Mouse (Mus musculus) MEL (cell line): ENCODE results near the gene Fam129a. TPM values are rescaled to one million over a fixed set of nuclear protein-coding genes. Genes with fewer than 3 reads are reported as not detected.

ENCODE experiments used
- DNase-seq: peaks from one replicate; pipeline ENCODE4 v3.0.0; 2011; ENCODE audit warnings: low read depth, low spot score
- H3K27ac ChIP-seq: 2 replicates; pipeline ENCODE4 v1.5.1; 2012; ENCODE audit warnings: low read depth, mild to moderate bottlenecking, control low read depth, low read length, moderate library complexity; ENCODE audit not compliant: control insufficient read depth
- H3K27me3 ChIP-seq, 2 experiments: fragments of 150-350 bp in 1 of 2; sonication (generic) in 1 of 2; 2 replicates each; pipeline ENCODE4 v1.6.1; 2012; ENCODE audit warnings: low read length in 2 of 2, mild to moderate bottlenecking in 2 of 2, improper control_type of control experiment in 1 of 2, moderate library complexity in 1 of 2; ENCODE audit not compliant: insufficient read depth in 2 of 2, control insufficient read depth in 1 of 2
- H3K36me3 ChIP-seq, 2 experiments: 2 replicates each; pipeline ENCODE4 v1.6.1; 2012 to 2014; ENCODE audit warnings: low read length in 2 of 2, improper control_type of control experiment in 1 of 2, inconsistent platforms in 1 of 2, mild to moderate bottlenecking in 1 of 2; ENCODE audit not compliant: insufficient read depth in 2 of 2, control insufficient read depth in 1 of 2
- H3K4me1 ChIP-seq, 2 experiments: fragments of 150-350 bp in 1 of 2; sonication (generic) in 1 of 2; 2 replicates each; pipeline ENCODE4 v1.6.1; 2012; ENCODE audit warnings: low read length in 2 of 2, improper control_type of control experiment in 1 of 2, mild to moderate bottlenecking in 1 of 2; ENCODE audit not compliant: insufficient read depth in 2 of 2, control insufficient read depth in 1 of 2
- H3K4me3 ChIP-seq, 2 experiments: fragments of 150-350 bp in 1 of 2; sonication (generic) in 1 of 2; 2 replicates each; pipeline ENCODE4 v1.5.1; 2012; ENCODE audit warnings: low read depth in 2 of 2, low read length in 2 of 2, mild to moderate bottlenecking in 2 of 2, moderate library complexity in 2 of 2, control low read depth in 1 of 2, improper control_type of control experiment in 1 of 2; ENCODE audit not compliant: control insufficient read depth in 1 of 2, insufficient read depth in 1 of 2
- H3K79me2 ChIP-seq: 2 replicates; pipeline ENCODE4 v1.6.1; 2012; ENCODE audit warnings: mild to moderate bottlenecking, low read length, moderate library complexity; ENCODE audit not compliant: control insufficient read depth, poor library complexity, insufficient read depth
- H3K9ac ChIP-seq: 2 replicates; pipeline ENCODE4 v1.6.1; 2012; ENCODE audit warnings: low read depth, mild to moderate bottlenecking, control low read depth, low read length, moderate library complexity; ENCODE audit not compliant: control insufficient read depth, poor library complexity, severe bottlenecking
- H3K9me3 ChIP-seq: fragments of 150-350 bp; sonication (generic); replicated peaks from 2 replicates; pipeline ENCODE4 v1.6.1; 2012; ENCODE audit warnings: mild to moderate bottlenecking, low read length, improper control_type of control experiment, moderate library complexity; ENCODE audit not compliant: insufficient read depth
- CHD1 ChIP-seq: IDR thresholded peaks from 2 replicates; pipeline ENCODE4 v1.6.1; 2012; ENCODE audit warnings: low read depth, mild to moderate bottlenecking, inconsistent platforms, low read length, improper control_type of control experiment
- CHD2 ChIP-seq: IDR thresholded peaks from 2 replicates; pipeline ENCODE4 v1.6.1; 2011; ENCODE audit warnings: low read length, improper control_type of control experiment
- E2F4 ChIP-seq: IDR thresholded peaks from 2 replicates; pipeline ENCODE4 v1.6.1; 2011; ENCODE audit warnings: low read depth, low read length, improper control_type of control experiment, borderline replicate concordance
- EP300 ChIP-seq, 2 experiments: IDR thresholded peaks; 2 replicates each; pipeline ENCODE4 v1.6.1; 2011; ENCODE audit warnings: improper control_type of control experiment in 2 of 2, low read length in 2 of 2, low read depth in 1 of 2, mild to moderate bottlenecking in 1 of 2
- ETS1 ChIP-seq: IDR thresholded peaks from 2 replicates; pipeline ENCODE4 v1.6.1; 2012; ENCODE audit warnings: low read depth, mild to moderate bottlenecking, inconsistent platforms, low read length, improper control_type of control experiment, moderate library complexity
- GATA1 ChIP-seq: IDR thresholded peaks from 2 replicates; pipeline ENCODE4 v1.6.1; 2011; ENCODE audit warnings: low read depth, low read length, improper control_type of control experiment
- MAFK ChIP-seq: IDR thresholded peaks from 2 replicates; pipeline ENCODE4 v1.6.1; 2011; ENCODE audit warnings: low read depth, mild to moderate bottlenecking, low read length, improper control_type of control experiment, borderline replicate concordance
- MAX ChIP-seq: IDR thresholded peaks from 2 replicates; pipeline ENCODE4 v1.6.1; 2011; ENCODE audit warnings: low read length, improper control_type of control experiment
- POLR2A ChIP-seq, 2 experiments: IDR thresholded peaks; 2 replicates each; pipeline ENCODE4 v1.6.1; 2011 to 2012; ENCODE audit warnings: low read length in 2 of 2, mild to moderate bottlenecking in 2 of 2, control low read depth in 1 of 2, improper control_type of control experiment in 1 of 2, low read depth in 1 of 2, moderate library complexity in 1 of 2; ENCODE audit not compliant: control insufficient read depth in 1 of 2, insufficient read depth in 1 of 2, poor library complexity in 1 of 2
- POLR2AphosphoS5 ChIP-seq: IDR thresholded peaks from 2 replicates; pipeline ENCODE4 v1.6.1; 2012; ENCODE audit warnings: low read depth, borderline replicate concordance, mild to moderate bottlenecking, inconsistent platforms, low read length, moderate library complexity, mixed read lengths
- SMC3 ChIP-seq: IDR thresholded peaks from 2 replicates; pipeline ENCODE4 v1.6.1; 2011; ENCODE audit warnings: low read depth, low read length, improper control_type of control experiment
- TBP ChIP-seq: IDR thresholded peaks from 2 replicates; pipeline ENCODE4 v1.8.0; 2011; ENCODE audit warnings: low read depth, low read length, improper control_type of control experiment
- TCF12 ChIP-seq: IDR thresholded peaks from 2 replicates; pipeline ENCODE4 v1.6.1; 2014; ENCODE audit warnings: low read depth, mild to moderate bottlenecking, inconsistent platforms, low read length, improper control_type of control experiment, moderate library complexity
- UBTF ChIP-seq: IDR thresholded peaks from 2 replicates; pipeline ENCODE4 v1.6.1; 2012; ENCODE audit warnings: low read depth, mild to moderate bottlenecking, inconsistent platforms, low read length, improper control_type of control experiment, moderate library complexity, borderline replicate concordance; ENCODE audit not compliant: insufficient read depth
- USF2 ChIP-seq, 2 experiments: IDR thresholded peaks; 2 replicates each; pipeline ENCODE4 v1.6.1; 2011 to 2012; ENCODE audit warnings: improper control_type of control experiment in 2 of 2, low read length in 2 of 2, borderline replicate concordance in 1 of 2, inconsistent platforms in 1 of 2, low read depth in 1 of 2, mild to moderate bottlenecking in 1 of 2; ENCODE audit not compliant: insufficient read depth in 1 of 2
- ZKSCAN1 ChIP-seq: IDR thresholded peaks from 2 replicates; pipeline ENCODE4 v1.6.1; 2012; ENCODE audit warnings: low read depth, mild to moderate bottlenecking, inconsistent platforms, low read length, improper control_type of control experiment, moderate library complexity
- ZNF384 ChIP-seq: IDR thresholded peaks from 2 replicates; pipeline ENCODE4 v1.6.1; 2012; ENCODE audit warnings: low read depth, mild to moderate bottlenecking, inconsistent platforms, low read length, improper control_type of control experiment
- polyA plus RNA-seq, 2 experiments: library from polyadenylated mRNA; stranded (reverse) in 1 of 2; unstranded in 1 of 2; fragments of >175 nt in 1 of 2; fragments of >200 nt in 1 of 2; gene quantifications; 2 replicates each; pipeline versions ENCODE4 v1.2.1 to v1.2.4; 2012; ENCODE audit warnings: low replicate concordance in 2 of 2, low read depth in 1 of 2; ENCODE audit not compliant: insufficient read length in 2 of 2, insufficient read depth in 1 of 2, missing spikeins in 1 of 2
- total RNA-seq: library from RNA; depleted of rRNA; stranded (reverse); fragments of 300-350 nt; gene quantifications from 2 replicates; pipeline ENCODE4 v1.2.3, GENCODE M21; 2012

Fam129a gene
- total and polyA plus RNA-seq, 3 experiments = 3.1 to 67.5 (median 8.8) TPM

GRCm38 (mm10) chr1:151631061-151631460, 60.1 kb downstream of the Fam129a start:
- TF ChIP-seq ETS1 (no peak), MAFK (no peak), TCF12 (no peak), SMC3 (no peak), GATA1 (no peak), UBTF (no peak), POLR2A (IDR thresholded peaks at IDR 0.05; ENCODE audit: control insufficient read depth in 1 of 2, insufficient read depth in 1 of 2, low read depth in 1 of 2, low read length in 2 of 2, poor library complexity in 1 of 2) (no peak), POLR2AphosphoS5 (no peak), TBP (no peak), E2F4 (no peak), ZKSCAN1 (no peak), USF2 (IDR thresholded peaks at IDR 0.05; ENCODE audit: borderline replicate concordance in 1 of 2, insufficient read depth in 1 of 2, low read depth in 1 of 2, low read length in 2 of 2) (no peak), ZNF384 (no peak), MAX (no peak), CHD1 (no peak), CHD2 (no peak)
- TF ChIP-seq, all 39 proteins: peak for 0
- Histone ChIP-seq H3K9ac (no peak overlapping the region), H3K4me1 (peaks cover 4 to 6% of the 10 kb centered on the region in 2 experiments), H3K4me3 (no peak overlapping the region), H3K27ac (no peak overlapping the region), H3K9me3 (no peaks in the 10 kb centered on the region), H3K79me2 (no peaks in the 10 kb centered on the region), H3K27me3 (no peaks in the 10 kb centered on the region), H3K36me3 (peaks cover 0 to 9% of the 10 kb centered on the region in 2 experiments; a peak in 3 of 4 replicates)
- DNase-seq = no peak

GRCm38 (mm10) chr1:151631703-151632294, 60.8 kb downstream of the Fam129a start:
- peaks cover 0 to 9% of the 10 kb centered on the region in 2 experiments; a peak in 3 of 4 replicates for H3K36me3 ChIP-seq
- H3K9me3 ChIP-seq = no peaks in the 10 kb centered on the region
- no peak overlapping the region for H3K9ac ChIP-seq
- TF ChIP-seq MAFK = peak; percentile 44; the same call in 1 of the 2 replicates
- TF ChIP-seq EP300 (IDR thresholded peaks at IDR 0.05; ENCODE audit: low read depth in 1 of 2, low read length in 2 of 2) = no peak
- TF ChIP-seq, all 39 proteins: peak for 1
- no peak overlapping the region for H3K27ac ChIP-seq
- no peak for DNase-seq
- H3K4me1 ChIP-seq = peaks cover 4 to 6% of the 10 kb centered on the region in 2 experiments
- H3K27me3 ChIP-seq = no peaks in the 10 kb centered on the region
- H3K4me3 ChIP-seq = no peak overlapping the region
- H3K79me2 ChIP-seq = no peaks in the 10 kb centered on the region
